8 mouse cellular contexts compared by ENCODE assay signal in genomic region chr17:84181502-84182310, GRCm38 (mm10). TPM values are rescaled to one million over a fixed set of nuclear protein-coding genes. Genes with fewer than 3 reads are reported as not detected.
DNase-seq lines count a peak whose midpoint lies in the region; ATAC-seq and TF ChIP-seq lines count a peak whose summit lies in the region.

No protein-coding gene starts in this region.

- peak overlapping the region; percentile 89 for H3K27ac ChIP-seq in heart, embryonic 15.5 days
- peak overlapping the region; percentile 84 for H3K27ac ChIP-seq in kidney, postnatal 0 days

- 62% methylated on average over 18 of the region's 18 CpGs for WGBS in heart, embryonic 15.5 days
- 63% methylated on average over 18 of the region's 18 CpGs for WGBS in kidney, postnatal 0 days

- no peak overlapping the region for H3K4me3 ChIP-seq in heart, embryonic 15.5 days
- H3K4me3 ChIP-seq in kidney, postnatal 0 days (replicated peaks; ENCODE audit: low read depth, low read length) = no peak overlapping the region

- no peak overlapping the region for H3K9ac ChIP-seq in heart, embryonic 15.5 days
- H3K9ac ChIP-seq in kidney, postnatal 0 days (ENCODE audit: low read depth, low read length) = 0 out of 2 replicates have a peak overlapping the region, but pooled peaks have one; percentile 27

- no peaks in the 10 kb centered on the region for H3K27me3 ChIP-seq in heart, embryonic 15.5 days
- no peaks in the 10 kb centered on the region for H3K27me3 ChIP-seq in kidney, postnatal 0 days (ENCODE audit: insufficient read depth, low read length)

- H3K9me3 ChIP-seq in heart, embryonic 15.5 days (replicated peaks) = no peaks in the 10 kb centered on the region
- no peaks in the 10 kb centered on the region for H3K9me3 ChIP-seq in kidney, postnatal 0 days (replicated peaks; ENCODE audit: low read length)

- ATAC-seq in common myeloid progenitor, adult 5-6 weeks (replicated peaks; ENCODE audit: low read depth, poor library complexity, severe bottlenecking) = peak; percentile 26
- ATAC-seq in heart, embryonic 15.5 days (replicated peaks; ENCODE audit: insufficient number of reproducible peaks, insufficient read depth, low FRiP score, low read depth) = no peak
- no peak for ATAC-seq in kidney, postnatal 0 days (replicated peaks; ENCODE audit: low FRiP score, low read depth)

- H3K36me3 ChIP-seq in heart, embryonic 15.5 days = no peaks in the 10 kb centered on the region
- H3K36me3 ChIP-seq in kidney, postnatal 0 days (ENCODE audit: insufficient read depth, low read length) = peaks cover 10% of the 10 kb centered on the region

- H3K4me2 ChIP-seq in heart, embryonic 15.5 days = peak overlapping the region; percentile 60; the same call in 1 of the 2 replicates
- peak overlapping the region; percentile 50; the same call in 1 of the 2 replicates for H3K4me2 ChIP-seq in kidney, postnatal 0 days (ENCODE audit: low read length)

- TF ChIP-seq CTCF in kidney, postnatal 0 days (IDR thresholded peaks at IDR 0.05; ENCODE audit: low read depth) = no peak

- peaks cover 54% of the 10 kb centered on the region for H3K4me1 ChIP-seq in heart, embryonic 15.5 days (replicated peaks)
- peaks cover 30% of the 10 kb centered on the region for H3K4me1 ChIP-seq in kidney, postnatal 0 days (replicated peaks; ENCODE audit: insufficient read depth, low read length)

- DNase-seq in right cerebral cortex, postnatal 10 days (ENCODE audit: low spot score in 2 of 2) = peak; percentile 62 to 68
- no peak for DNase-seq in right cerebral cortex, adult 2 months (ENCODE audit: low spot score in 2 of 2)
- peak; percentile 55 for DNase-seq in kidney, postnatal 0 days (ENCODE audit: low spot score)
- DNase-seq in lung, postnatal 4 days = peak; percentile 84
- DNase-seq in spleen, postnatal 4 days (ENCODE audit: low spot score in 2 of 2) = peak; percentile 74 to 85
- DNase-seq in cerebellum, adult 11 months = no peak

RNA-seq across cellular contexts. Expression of gene Zfp36l2, which starts 6.0 kb away (rescaled TPM):
- 197 and 277 TPM in 2 replicates for total RNA-seq in common myeloid progenitor, adult 5-6 weeks (2017)
- polyA plus RNA-seq in heart, embryonic 15.5 days (2015; fragmentation: Nextera tagmentation; extraction: Ambion mirVana) = 6.6 and 8.7 TPM in 2 replicates
- polyA plus RNA-seq in kidney, postnatal 0 days (2015; fragmentation: Nextera tagmentation; extraction: Ambion mirVana) = 18.7 and 21.3 TPM in 2 replicates

Comparison
In these comparisons a context has a peak if more than half of its experiments do, and no peak if none do; other contexts are left out.
1. DNase-seq: peak in right cerebral cortex, postnatal 10 days (2 of 2), kidney, postnatal 0 days (single experiment), lung, postnatal 4 days (2 of 2) and spleen, postnatal 4 days (2 of 2); none in right cerebral cortex, adult 2 months (0 of 2) and cerebellum, adult 11 months (single experiment).